Mouse (Mus musculus): Measurements from ENCODE around the gene Cts6. TPM values are rescaled to one million over a fixed set of nuclear protein-coding genes. Genes with fewer than 3 reads are reported as not detected.
"Not testable (repeated sequence)": the region's sequence is repeated elsewhere in the genome, so short reads cannot be mapped to it uniquely, and the experiment has no call there.

Gene Cts6
- not detected for total RNA-seq (2021)
- long read RNA-seq, experiment 1 = 0 reads
- long read RNA-seq, experiment 2 = 0 reads

DNA sequence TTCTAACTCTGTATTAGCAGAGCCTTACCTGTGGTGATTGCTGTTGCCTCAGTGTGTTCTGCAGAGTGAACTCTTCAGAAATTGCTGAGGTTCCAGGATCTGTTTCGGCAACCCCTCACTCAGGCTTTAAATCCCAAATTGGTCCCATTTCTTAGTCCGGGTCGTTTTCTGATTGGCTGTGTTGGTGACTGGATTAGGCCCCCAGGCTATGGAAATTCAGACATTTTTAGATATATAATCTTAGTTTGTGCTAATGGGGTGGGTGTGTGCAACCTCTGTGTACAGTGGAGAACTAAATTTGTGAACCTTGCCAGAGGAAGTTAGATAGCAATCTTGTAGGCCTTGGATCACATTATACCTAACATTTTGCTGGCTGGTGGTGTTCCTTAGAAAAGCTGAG lies at the start of gene Cts6:
TSS of gene Cts6 (minus strand) at position 101 of the 400 bp plus-strand sequence.
- DNase-seq (ENCODE audit: low spot score in 2 of 2) = no peak

DNA sequence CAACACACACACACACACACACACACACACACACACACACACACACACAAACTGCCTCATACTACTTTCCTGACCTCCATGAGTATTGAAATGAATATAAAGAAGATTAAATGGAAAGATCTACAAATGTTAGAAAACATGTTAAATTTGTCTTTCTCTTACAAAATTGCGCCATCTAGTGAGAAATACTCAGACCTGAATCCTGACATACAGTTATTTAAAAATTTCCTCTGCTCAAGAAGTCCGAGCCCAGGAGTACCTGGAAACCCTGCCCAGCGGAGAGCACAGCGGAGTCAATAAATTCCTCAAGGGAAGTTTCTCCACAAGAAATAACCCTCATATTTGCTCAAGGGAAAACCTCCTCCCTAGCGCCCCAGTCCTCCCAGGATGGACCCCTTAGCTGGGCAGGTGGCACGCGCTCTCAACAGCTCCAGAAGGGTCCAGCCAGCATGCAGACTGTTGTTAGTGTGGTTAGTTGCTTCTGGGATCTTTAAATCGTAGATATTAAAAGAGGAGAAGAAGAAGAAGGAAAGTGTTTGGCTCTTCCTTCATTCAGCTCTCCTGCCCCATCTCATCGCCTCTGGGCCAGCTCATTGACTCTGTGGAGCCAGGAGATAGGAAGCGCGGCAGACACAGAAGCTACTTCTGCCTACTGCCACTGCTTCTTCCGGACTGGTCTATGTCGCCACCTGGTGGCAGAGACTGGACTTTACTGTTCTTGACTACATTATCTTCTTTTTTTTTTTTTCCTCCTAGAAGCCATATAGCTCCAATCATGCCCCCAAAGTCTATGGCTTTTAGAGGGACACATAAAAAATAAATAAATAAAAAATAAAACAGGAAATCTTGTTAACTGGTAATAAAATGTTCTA lies 38.1 kb upstream of the Cts6 start:
- peak; percentile 1 to 22 for DNase-seq (ENCODE audit: low spot score in 2 of 2)

DNA sequence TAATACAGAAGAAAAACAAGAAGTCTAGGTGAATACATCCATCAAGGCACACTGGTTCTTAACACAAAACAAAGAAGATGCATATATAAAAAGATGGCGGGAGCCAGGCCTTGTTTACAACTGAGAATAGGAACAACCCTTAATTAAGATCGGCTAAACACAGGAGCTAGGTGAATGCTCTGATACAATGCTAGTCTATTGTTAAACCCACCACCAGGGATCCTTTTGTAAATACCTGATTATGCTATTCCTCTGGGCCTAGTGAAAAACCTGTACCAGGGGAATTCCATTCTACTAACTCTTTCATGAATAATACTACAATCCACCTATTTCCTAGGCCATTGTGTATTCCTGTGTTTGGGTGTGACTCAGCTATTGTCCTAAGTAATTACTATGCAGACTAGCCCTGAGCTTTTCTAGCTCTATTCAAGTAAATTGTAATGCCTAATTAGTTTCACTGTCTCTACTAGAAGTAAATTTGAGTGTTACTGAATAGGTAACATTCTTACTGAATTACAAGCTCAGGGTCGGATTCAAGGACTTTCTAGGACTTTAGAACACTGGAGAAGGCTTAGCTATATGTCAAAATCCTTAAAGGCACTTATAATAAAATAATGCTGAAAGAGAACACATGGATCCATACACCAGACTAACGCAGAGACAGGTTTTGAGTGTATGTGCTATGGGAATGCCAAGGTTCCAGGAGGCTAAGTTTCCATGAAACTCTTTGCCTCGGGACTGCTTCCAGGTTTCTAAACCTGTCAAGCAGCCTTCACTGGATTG lies 17.9 kb downstream of the Cts6 start:
- DNase-seq (ENCODE audit: low spot score in 2 of 2) = not testable (repeated sequence)

DNA sequence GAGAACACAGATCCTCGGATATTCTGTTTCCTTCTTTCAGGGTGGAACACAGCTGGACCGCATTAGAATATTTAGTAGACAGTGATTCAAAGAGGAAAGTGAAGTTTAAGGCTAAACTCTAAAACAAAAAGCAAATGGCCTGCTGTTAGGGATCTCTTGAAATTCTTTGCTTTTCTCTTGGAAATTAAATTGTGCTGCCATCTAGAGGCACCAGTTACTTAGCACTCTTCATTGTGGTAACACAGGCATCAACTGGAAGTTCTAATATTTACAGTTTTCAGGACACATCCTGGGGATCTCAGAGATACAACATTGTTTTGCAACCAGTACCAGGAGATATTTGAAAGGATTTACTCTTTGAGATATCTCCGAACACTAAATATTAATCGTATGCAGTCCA lies 38.6 kb downstream of the Cts6 start:
- no peak for DNase-seq (ENCODE audit: low spot score in 2 of 2)

GRCm38 (mm10) chr13:61164156-61164555 lies 39.1 kb downstream of the Cts6 start, which contains the start of gene Ctsr:
Gene Ctsr, minus strand, starts transcription at chr13:61164256.
- no peak for DNase-seq (ENCODE audit: low spot score in 2 of 2)

Other genes starting within 250 kb of the Cts6 start
- not detected for gene Ctsj, start 197.5 kb downstream of the Cts6 start, total RNA-seq (2021)
- not detected for gene Ctsq, start 162.8 kb downstream of the Cts6 start, total RNA-seq (2021)
- gene Ctsr, start 39.2 kb downstream of the Cts6 start, total RNA-seq (2021) = not detected
- not detected for gene Cts8, start 51.9 kb upstream of the Cts6 start, total RNA-seq (2021)
- gene Gm49398, start 85.4 kb upstream of the Cts6 start, total RNA-seq (2021) = not detected
- gene Cts7, start 154.8 kb upstream of the Cts6 start, total RNA-seq (2021) = not detected

Data from layer of hippocampus, postnatal 14 days (tissue).